Mouse (Mus musculus) testis, adult 2 months (tissue): Measurements from ENCODE around the gene Tfap2a. TPM values are rescaled to one million over a fixed set of nuclear protein-coding genes. Genes with fewer than 3 reads are reported as not detected.

Experiments used
- H3K27ac ChIP-seq: fragments of 200-500 bp; 2 replicates; pipeline ENCODE4 v1.5.1; 2012; ENCODE audit warnings: low read depth, low read length; ENCODE audit not compliant: control insufficient read depth, insufficient read depth
- H3K27me3 ChIP-seq: fragments of 200-500 bp; 2 replicates; pipeline ENCODE4 v1.6.1; 2012; ENCODE audit warnings: mild to moderate bottlenecking, low read length, moderate library complexity; ENCODE audit not compliant: control insufficient read depth, insufficient read depth
- H3K36me3 ChIP-seq: fragments of 200-500 bp; 2 replicates; pipeline ENCODE4 v1.6.1; 2012; ENCODE audit warnings: mild to moderate bottlenecking, low read length; ENCODE audit not compliant: control insufficient read depth, insufficient read depth
- H3K4me1 ChIP-seq: fragments of 200-500 bp; 2 replicates; pipeline ENCODE4 v1.6.1; 2012; ENCODE audit warnings: low read length; ENCODE audit not compliant: control insufficient read depth, insufficient read depth
- H3K4me3 ChIP-seq: fragments of 200-500 bp; 2 replicates; pipeline ENCODE4 v1.5.1; 2012; ENCODE audit warnings: low read depth, mild to moderate bottlenecking, low read length, moderate library complexity, mixed read lengths; ENCODE audit not compliant: control insufficient read depth
- CTCF ChIP-seq: fragments of 200-500 bp; IDR thresholded peaks from 2 replicates; pipeline ENCODE4 v1.5.1; 2012; ENCODE audit warnings: low read depth, mild to moderate bottlenecking, inconsistent platforms, low read length, moderate library complexity; ENCODE audit not compliant: control insufficient read depth, insufficient read depth, insufficient replicate concordance
- POLR2A ChIP-seq: fragments of 200-500 bp; IDR thresholded peaks from 2 replicates; pipeline ENCODE4 v1.6.1; 2012; ENCODE audit warnings: low read depth, mild to moderate bottlenecking, inconsistent platforms, low read length, moderate library complexity; ENCODE audit not compliant: control insufficient read depth
- polyA plus RNA-seq: library from polyadenylated mRNA; depleted of rRNA; stranded (reverse); fragments of >200 nt; gene quantifications from 2 replicates; pipeline ENCODE4 v1.2.3, GENCODE M21; 2012; rRNA removed

Gene Tfap2a
- 0.23 and 1.2 TPM in 2 replicates for polyA plus RNA-seq

GRCm38 (mm10) chr13:40738196-40738880 is at the start of gene Tfap2a:
Tfap2a (minus strand) TSS chr13:40738376.
- TF ChIP-seq POLR2A (no peak), CTCF (no peak)
- H3K27me3 ChIP-seq, result peaks cover 12% of the 10 kb centered on the region
- no peak within 1 kb of the TSS for H3K27ac ChIP-seq
- H3K4me3 ChIP-seq, result no peak within 1 kb of the TSS
- H3K36me3 ChIP-seq, result no peaks in the 10 kb centered on the region
- H3K4me1 ChIP-seq, result peaks cover 6% of the 10 kb centered on the region; the same call in 1 of the 2 replicates

- Histone ChIP-seq H3K27me3 (no peaks in the 10 kb centered on the region), H3K36me3 (no peaks in the 10 kb centered on the region), H3K27ac (no peak overlapping the region), H3K4me3 (no peak overlapping the region), H3K4me1 (no peaks in the 10 kb centered on the region)
- no peak for TF ChIP-seq CTCF
- no peak for TF ChIP-seq POLR2A
Observed at GRCm38 (mm10) chr13:40784202-40784771, 46.1 kb upstream of the Tfap2a start.

GRCm38 (mm10) chr13:40757995-40758394 is 19.8 kb upstream of the Tfap2a start:
- H3K36me3 ChIP-seq, result no peaks in the 10 kb centered on the region

GRCm38 (mm10) chr13:40756356-40756755 is 18.2 kb upstream of the Tfap2a start:
- no peak overlapping the region for H3K4me3 ChIP-seq
- TF ChIP-seq CTCF, result no peak
- TF ChIP-seq POLR2A, result no peak
- H3K27me3 ChIP-seq, result no peaks in the 10 kb centered on the region
- H3K27ac ChIP-seq, result no peak overlapping the region
- H3K36me3 ChIP-seq, result no peaks in the 10 kb centered on the region
- H3K4me1 ChIP-seq, result no peaks in the 10 kb centered on the region

More at GRCm38 (mm10) chr13:40757995-40758394, 19.8 kb upstream of the Tfap2a start:
- Histone ChIP-seq H3K4me3 (no peak overlapping the region), H3K27me3 (no peaks in the 10 kb centered on the region), H3K27ac (no peak overlapping the region), H3K4me1 (no peaks in the 10 kb centered on the region)
- TF ChIP-seq CTCF (no peak), POLR2A (no peak)

- Histone ChIP-seq H3K4me1 (no peaks in the 10 kb centered on the region), H3K27me3 (no peaks in the 10 kb centered on the region), H3K4me3 (no peak overlapping the region), H3K27ac (no peak overlapping the region), H3K36me3 (no peaks in the 10 kb centered on the region)
- no peak for TF ChIP-seq CTCF
- TF ChIP-seq POLR2A, result no peak
Observed at GRCm38 (mm10) chr13:40754091-40754490, 15.9 kb upstream of the Tfap2a start.

- H3K36me3 ChIP-seq, result no peaks in the 10 kb centered on the region
- no peak overlapping the region for H3K27ac ChIP-seq
- no peaks in the 10 kb centered on the region for H3K27me3 ChIP-seq
- no peaks in the 10 kb centered on the region for H3K4me1 ChIP-seq
- no peak for TF ChIP-seq POLR2A
- no peak for TF ChIP-seq CTCF
- no peak overlapping the region for H3K4me3 ChIP-seq
Observed at GRCm38 (mm10) chr13:40751889-40752288, 13.7 kb upstream of the Tfap2a start.

GRCm38 (mm10) chr13:40749603-40749905 is 11.4 kb upstream of the Tfap2a start:
- H3K4me3 ChIP-seq, result no peak overlapping the region
- H3K36me3 ChIP-seq, result no peaks in the 10 kb centered on the region
- TF ChIP-seq POLR2A, result no peak
- H3K4me1 ChIP-seq, result no peaks in the 10 kb centered on the region
- no peak overlapping the region for H3K27ac ChIP-seq
- no peaks in the 10 kb centered on the region; the same call in 1 of the 2 replicates for H3K27me3 ChIP-seq
